Mouse (Mus musculus) layer of hippocampus, adult 9-11 months (tissue): ENCODE measurements around the gene Ppih.

Source experiments
- DNase-seq: peaks from one replicate; pipeline ENCODE4 v3.0.0; 2022

The Ppih gene

GRCm38 (mm10) chr4:119320131-119320830 lies at the start of gene Ppih:
Gene Ppih, minus strand, starts transcription at chr4:119320546.
- peak; percentile 94 for DNase-seq

GRCm38 (mm10) chr4:119369460-119369859 lies 49.1 kb upstream of the Ppih start:
- DNase-seq, result no peak

GRCm38 (mm10) chr4:119366758-119367526 lies 46.6 kb upstream of the Ppih start:
- no peak for DNase-seq

- DNase-seq, result no peak
Measured at GRCm38 (mm10) chr4:119362231-119362630, 41.9 kb upstream of the Ppih start.

GRCm38 (mm10) chr4:119359196-119359971 lies 39.0 kb upstream of the Ppih start:
- no peak for DNase-seq

GRCm38 (mm10) chr4:119345508-119345907 lies 25.2 kb upstream of the Ppih start:
- DNase-seq, result no peak

GRCm38 (mm10) chr4:119338861-119339361 lies 18.6 kb upstream of the Ppih start:
- peak; percentile 38 for DNase-seq

GRCm38 (mm10) chr4:119338422-119338821 lies 18.1 kb upstream of the Ppih start:
- no peak for DNase-seq

- DNase-seq, result no peak
Measured at GRCm38 (mm10) chr4:119333487-119333886, 13.1 kb upstream of the Ppih start.

GRCm38 (mm10) chr4:119320896-119321550 lies 677 bp upstream of the Ppih start:
- no peak for DNase-seq

GRCm38 (mm10) chr4:119313756-119314155 lies 6.6 kb downstream of the Ppih start:
- no peak for DNase-seq

GRCm38 (mm10) chr4:119305418-119305817 lies 14.9 kb downstream of the Ppih start:
- DNase-seq, result no peak

GRCm38 (mm10) chr4:119303291-119303690 lies 17.1 kb downstream of the Ppih start:
- DNase-seq, result no peak

- DNase-seq, result no peak
Measured at GRCm38 (mm10) chr4:119301777-119302176, 18.6 kb downstream of the Ppih start.

- no peak for DNase-seq
Measured at GRCm38 (mm10) chr4:119300761-119301160, 19.6 kb downstream of the Ppih start.

GRCm38 (mm10) chr4:119297361-119297760 lies 23.0 kb downstream of the Ppih start:
- DNase-seq, result no peak

GRCm38 (mm10) chr4:119295134-119295453 lies 25.3 kb downstream of the Ppih start:
- DNase-seq, result no peak

GRCm38 (mm10) chr4:119294415-119295133 lies 25.8 kb downstream of the Ppih start, which contains the start of gene Ybx1:
Gene Ybx1, minus strand, starts transcription at chr4:119294604.
- peak; percentile 99 for DNase-seq

- DNase-seq, result no peak
Measured at GRCm38 (mm10) chr4:119293574-119294258, 26.6 kb downstream of the Ppih start.

- peak; percentile 61 for DNase-seq
Measured at GRCm38 (mm10) chr4:119292771-119293573, 27.4 kb downstream of the Ppih start.

- DNase-seq, result no peak
Measured at GRCm38 (mm10) chr4:119291921-119292320, 28.4 kb downstream of the Ppih start.
